Mouse (Mus musculus) G1E (cell line): ENCODE measurements around the gene Nphp4. TPM values are rescaled to one million over a fixed set of nuclear protein-coding genes. Genes with fewer than 3 reads are reported as not detected.

Source experiments
- ATAC-seq: 2 replicates; pipeline ENCODE4 v1.8.0; 2016; ENCODE audit warnings: mild to moderate bottlenecking; ENCODE audit not compliant: insufficient number of reproducible peaks, poor library complexity, low FRiP score, severe bottlenecking; ENCODE audit errors: extremely low read depth
- DNase-seq: peaks from one replicate; pipeline ENCODE4 v3.0.0; 2012; ENCODE audit warnings: low spot score
- H3K27me3 ChIP-seq: 2 replicates; pipeline ENCODE4 v1.6.1; 2012; ENCODE audit warnings: mild to moderate bottlenecking, low read length, inconsistent platforms; ENCODE audit not compliant: insufficient read depth
- H3K36me3 ChIP-seq: replicated peaks from 2 replicates; pipeline ENCODE3; 2012; ENCODE audit warnings: mild to moderate bottlenecking, inconsistent platforms
- H3K4me1 ChIP-seq: 2 replicates; pipeline ENCODE4 v1.6.1; 2012; ENCODE audit warnings: low read depth, low read length, inconsistent platforms, mixed read lengths; ENCODE audit not compliant: insufficient read depth
- H3K4me3 ChIP-seq: 2 replicates; pipeline ENCODE4 v1.5.1; 2012; ENCODE audit warnings: low read depth, mild to moderate bottlenecking, inconsistent platforms, low read length, moderate library complexity, mixed read lengths
- H3K9me3 ChIP-seq: replicated peaks from 2 replicates; pipeline ENCODE4 v1.6.1; 2012; ENCODE audit warnings: inconsistent platforms
- CTCF ChIP-seq: IDR thresholded peaks from 2 replicates; pipeline ENCODE4 v1.5.1; 2012; ENCODE audit warnings: low read depth, low read length, inconsistent platforms, mixed read lengths
- GATA1 ChIP-seq: IDR thresholded peaks from 2 replicates; pipeline ENCODE4 v1.6.1; 2012; ENCODE audit warnings: borderline replicate concordance, low read length, inconsistent platforms, mixed read lengths
- GATA2 ChIP-seq: IDR thresholded peaks from 2 replicates; pipeline ENCODE4 v1.6.1; 2012; ENCODE audit warnings: low read depth, low read length, inconsistent platforms, borderline replicate concordance
- POLR2AphosphoS5 ChIP-seq: IDR thresholded peaks from 2 replicates; pipeline ENCODE4 v1.6.1; 2012; ENCODE audit warnings: low read depth, low read length, inconsistent platforms; ENCODE audit not compliant: insufficient replicate concordance
- TAL1 ChIP-seq: conservative IDR thresholded peaks from 2 replicates; pipeline ENCODE4 v1.6.1; 2012; ENCODE audit warnings: low read depth, low read length, inconsistent platforms, mixed read lengths
- polyA plus RNA-seq: library from polyadenylated mRNA; stranded (reverse); fragments of >175 nt; gene quantifications from 2 replicates; pipeline ENCODE4 v1.2.3, GENCODE M21; 2012
- total RNA-seq, 2 experiments: library from RNA; stranded (forward) in 1 of 2; stranded (reverse) in 1 of 2; fragments of 200-1000 nt in 1 of 2; fragments of >200 nt in 1 of 2; fragmentation: Nextera tagmentation in 1 of 2; gene quantifications; 2 replicates each; pipeline ENCODE4 v1.2.3; 2014 to 2017

Nphp4 gene
- total and polyA plus RNA-seq, 3 experiments = not detected

DNA sequence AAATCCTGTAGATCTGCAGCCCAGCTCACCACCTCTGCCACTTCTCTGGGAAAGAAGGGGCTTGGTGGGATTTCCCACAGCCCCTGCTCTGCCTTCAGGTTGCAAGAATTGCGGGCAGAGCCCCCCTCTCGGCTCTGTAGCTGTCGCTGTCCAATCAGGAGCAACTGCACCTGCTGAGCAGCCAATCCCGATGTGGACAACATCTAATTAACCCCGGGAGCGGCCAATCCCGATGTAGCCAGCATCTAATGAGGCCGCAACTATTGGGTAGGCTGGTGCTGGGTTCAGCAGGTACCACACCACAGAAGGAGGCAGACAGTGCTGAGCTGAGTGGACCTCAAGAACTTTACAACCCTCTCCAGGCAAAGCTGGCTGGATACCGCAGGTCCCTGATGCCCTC, 35.0 kb upstream of the Nphp4 start:
- H3K36me3 ChIP-seq = no peaks in the 10 kb centered on the region

DNA sequence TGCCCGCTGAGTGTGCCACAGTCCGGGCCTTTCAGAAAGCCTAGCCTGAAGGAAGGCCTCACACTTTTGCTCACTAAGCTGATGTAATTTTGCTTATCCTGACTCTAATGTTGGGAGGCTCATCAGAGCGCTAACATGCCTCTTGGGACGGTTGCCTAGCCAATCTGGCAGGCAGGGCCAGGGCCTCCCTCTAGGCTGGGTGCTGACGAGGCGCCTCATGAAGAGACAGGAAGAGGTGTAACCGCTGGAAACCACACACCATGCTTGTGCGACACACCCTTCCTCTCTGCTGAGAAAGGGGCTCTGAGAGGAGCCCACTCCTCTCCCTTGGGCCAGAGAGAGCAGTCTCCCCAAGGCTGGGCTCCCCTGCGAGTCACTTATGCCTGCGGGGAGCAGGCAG, 30.3 kb upstream of the Nphp4 start:
- Histone ChIP-seq H3K27me3 (peaks cover 2% of the 10 kb centered on the region; the same call in 1 of the 2 replicates), H3K9me3 (peaks cover 92% of the 10 kb centered on the region), H3K4me1 (no peaks in the 10 kb centered on the region), H3K36me3 (no peaks in the 10 kb centered on the region), H3K4me3 (no peak overlapping the region)
- TF ChIP-seq TAL1 (no peak), GATA2 (no peak)
- ATAC-seq (no peak), DNase-seq (no peak)

More for the DNA sequence above, 35.0 kb upstream of the Nphp4 start:
- no peak overlapping the region for H3K4me3 ChIP-seq
- peaks cover 2% of the 10 kb centered on the region; the same call in 1 of the 2 replicates for H3K27me3 ChIP-seq
- DNase-seq = no peak
- peaks cover 89% of the 10 kb centered on the region for H3K9me3 ChIP-seq
- H3K4me1 ChIP-seq = no peaks in the 10 kb centered on the region
- TF ChIP-seq TAL1 (no peak), POLR2AphosphoS5 (no peak), CTCF (no peak), GATA2 (no peak), GATA1 (no peak)
- no peak for ATAC-seq

DNA sequence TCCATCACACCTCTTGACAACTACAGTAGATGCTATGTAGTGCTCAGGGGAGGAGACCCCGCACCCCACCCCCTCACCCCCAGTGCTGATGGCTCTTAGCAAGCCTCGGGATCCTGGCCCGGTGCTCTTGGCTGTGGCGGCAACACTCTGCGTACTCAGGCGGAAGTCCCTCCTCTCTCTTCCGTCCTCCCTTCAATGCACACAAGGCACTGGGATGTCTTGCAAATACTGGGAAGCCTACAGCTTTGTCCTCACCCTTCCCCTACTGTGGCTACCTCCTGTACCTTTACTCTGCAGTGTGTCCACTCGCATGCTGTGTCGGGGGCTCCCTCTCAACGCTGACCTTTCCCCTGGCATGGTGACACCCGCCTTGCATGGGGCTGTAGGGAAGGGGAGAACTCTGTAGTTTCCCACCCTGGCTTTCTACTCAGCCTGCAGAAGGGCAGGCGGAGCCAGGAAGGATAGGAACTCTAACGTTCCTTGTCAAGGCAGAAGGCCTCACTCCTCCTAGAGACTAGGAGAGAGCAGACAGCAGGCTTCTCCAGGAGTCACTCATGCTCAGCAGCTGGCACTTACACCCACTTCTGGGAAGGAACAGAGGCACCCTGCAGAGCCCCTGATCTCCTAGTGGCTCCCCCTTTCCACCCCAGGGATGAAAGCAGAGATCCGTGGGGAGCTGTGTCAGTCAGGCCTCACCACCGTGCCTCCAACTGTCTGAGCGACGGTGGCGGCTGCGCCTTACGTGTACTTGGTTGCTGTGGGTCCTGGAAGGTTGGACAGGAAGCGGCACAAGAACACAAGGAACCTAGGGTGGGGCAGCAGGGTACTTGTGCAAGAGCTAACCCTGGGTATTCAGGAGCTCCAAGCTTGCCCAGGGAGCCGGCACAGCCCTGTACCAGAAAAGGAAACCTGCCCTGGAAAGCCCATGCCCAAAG, 28.5 kb upstream of the Nphp4 start:
- Histone ChIP-seq H3K9me3 (peaks cover 95% of the 10 kb centered on the region), H3K27me3 (peaks cover 2% of the 10 kb centered on the region; the same call in 1 of the 2 replicates), H3K4me3 (no peak overlapping the region; the same call in 1 of the 2 replicates), H3K4me1 (no peaks in the 10 kb centered on the region), H3K36me3 (no peaks in the 10 kb centered on the region)
- DNase-seq = no peak
- no peak for TF ChIP-seq TAL1
- no peak for TF ChIP-seq POLR2AphosphoS5
- TF ChIP-seq GATA1 = no peak
- TF ChIP-seq CTCF = no peak
- TF ChIP-seq GATA2 = no peak
- no peak for ATAC-seq

DNA sequence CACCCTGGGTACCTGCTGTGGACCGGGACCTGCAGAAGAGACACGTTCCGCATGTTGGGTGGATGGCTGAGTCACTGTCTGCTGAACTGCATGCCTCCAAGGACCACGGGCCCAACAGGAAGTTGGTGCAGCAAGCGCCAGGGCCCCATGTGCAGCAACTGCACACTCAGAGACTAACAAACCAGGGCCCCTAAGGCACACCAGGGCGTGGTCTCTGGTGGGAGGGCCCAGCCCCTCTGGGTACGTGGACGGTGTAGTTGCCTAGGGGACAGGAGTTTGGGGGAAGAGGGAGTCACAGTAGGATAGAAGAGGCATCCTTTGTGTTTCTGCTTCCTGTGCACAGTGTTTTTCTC, 27.9 kb upstream of the Nphp4 start:
- no peak overlapping the region; the same call in 1 of the 2 replicates for H3K4me3 ChIP-seq
- no peak for TF ChIP-seq GATA2
- TF ChIP-seq CTCF = no peak
- no peak for TF ChIP-seq POLR2AphosphoS5
- no peak for TF ChIP-seq GATA1
- TF ChIP-seq TAL1 = no peak
- peaks cover 95% of the 10 kb centered on the region for H3K9me3 ChIP-seq
- DNase-seq = no peak
- H3K4me1 ChIP-seq = no peaks in the 10 kb centered on the region
- H3K36me3 ChIP-seq = no peaks in the 10 kb centered on the region
- ATAC-seq = no peak
- H3K27me3 ChIP-seq = peaks cover 2% of the 10 kb centered on the region; the same call in 1 of the 2 replicates

DNA sequence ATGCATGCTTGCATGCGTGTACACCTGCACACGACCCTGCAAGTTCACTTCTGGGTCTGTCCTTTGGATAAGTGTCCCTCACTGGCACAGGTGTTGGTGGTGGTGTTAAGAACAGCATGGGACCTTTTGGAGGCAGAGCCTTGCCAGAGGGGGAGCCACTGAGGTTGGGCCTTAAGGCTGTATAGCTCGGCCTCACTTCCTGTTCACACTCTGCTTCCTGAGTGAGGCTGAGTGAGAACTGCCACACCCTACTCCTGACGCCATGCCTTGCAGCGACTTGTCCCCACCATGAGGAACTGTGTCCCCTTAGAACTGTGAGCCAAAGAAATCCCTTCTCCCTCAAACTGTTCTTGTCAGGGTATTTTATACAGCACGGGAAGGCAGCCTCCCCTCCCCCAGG, 25.1 kb upstream of the Nphp4 start:
- H3K4me1 ChIP-seq = no peaks in the 10 kb centered on the region
- DNase-seq (no peak), ATAC-seq (no peak)
- peaks cover 96% of the 10 kb centered on the region for H3K9me3 ChIP-seq
- H3K4me3 ChIP-seq = no peak overlapping the region
- no peaks in the 10 kb centered on the region for H3K36me3 ChIP-seq
- TF ChIP-seq TAL1 (no peak), CTCF (no peak), POLR2AphosphoS5 (no peak), GATA1 (no peak), GATA2 (no peak)
- no peaks in the 10 kb centered on the region for H3K27me3 ChIP-seq

DNA sequence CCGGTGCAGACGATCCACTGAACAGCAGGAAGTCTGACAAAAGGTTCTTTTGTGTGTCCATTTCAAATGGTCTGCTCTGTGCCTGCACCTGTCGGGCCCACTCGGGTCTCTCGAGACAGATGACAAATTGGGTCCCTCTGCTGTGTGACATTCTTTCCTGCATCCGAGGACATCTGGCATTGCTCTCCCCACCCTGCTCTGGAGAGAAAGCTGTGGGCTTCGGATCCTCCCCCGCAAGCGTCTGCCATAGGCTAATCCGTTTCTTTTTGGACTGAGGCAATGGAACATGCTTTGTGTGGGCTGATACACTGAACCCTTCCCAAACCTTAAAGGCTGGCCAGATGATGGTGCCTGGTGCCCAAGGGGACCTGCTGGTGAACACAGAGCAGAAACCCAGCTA, 23.4 kb upstream of the Nphp4 start:
- no peak overlapping the region for H3K4me3 ChIP-seq
- DNase-seq (no peak), ATAC-seq (no peak)
- H3K36me3 ChIP-seq = no peaks in the 10 kb centered on the region
- H3K27me3 ChIP-seq = no peaks in the 10 kb centered on the region
- no peak for TF ChIP-seq POLR2AphosphoS5
- no peak for TF ChIP-seq TAL1
- TF ChIP-seq GATA2 = no peak
- TF ChIP-seq CTCF = no peak
- no peak for TF ChIP-seq GATA1
- H3K9me3 ChIP-seq = peaks cover 96% of the 10 kb centered on the region
- no peaks in the 10 kb centered on the region for H3K4me1 ChIP-seq
